Mouse (Mus musculus): ENCODE measurements around the gene Lsm4. TPM values are rescaled to one million over a fixed set of nuclear protein-coding genes. Genes with fewer than 3 reads are reported as not detected.

Gene Lsm4
- total and polyA plus RNA-seq, 3 experiments = 94.1 to 889 (median 174) TPM

DNA sequence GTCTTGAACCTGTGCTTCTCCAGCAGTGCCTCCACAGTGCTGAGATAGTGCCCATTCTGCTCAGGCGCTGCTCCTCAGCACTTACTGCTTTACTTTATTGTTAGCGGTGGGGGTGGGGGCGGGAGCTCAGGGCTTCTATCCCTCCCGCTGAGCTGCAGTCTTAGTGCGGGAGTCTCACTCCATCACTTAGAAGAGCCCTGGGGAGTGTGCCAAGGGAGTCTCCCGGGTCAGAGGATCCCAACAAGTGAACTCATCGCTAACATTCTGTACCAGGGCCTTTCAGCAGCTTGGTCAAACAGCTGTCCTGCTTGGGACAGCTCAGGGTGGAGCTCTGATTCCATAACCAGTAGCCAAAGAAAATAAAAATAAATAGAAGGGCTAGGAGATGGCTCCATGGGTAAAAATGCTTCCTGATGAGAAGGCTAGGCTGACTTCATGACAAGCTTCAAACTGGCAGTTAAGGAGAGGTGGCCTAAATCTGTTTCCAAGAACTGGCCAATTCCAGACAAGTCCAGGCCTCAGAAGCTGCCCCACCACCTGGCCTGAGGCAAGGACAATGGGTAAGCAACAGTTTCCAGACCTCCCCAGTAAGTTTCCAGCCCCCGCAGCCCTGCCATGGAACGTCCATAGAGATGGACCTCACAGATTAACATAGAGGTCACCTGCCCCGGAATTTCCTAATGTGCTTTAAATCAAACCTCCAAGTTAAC is 1.3 kb upstream of the Lsm4 start:
- TF ChIP-seq GATA2 (IDR thresholded peaks at IDR 0.05; ENCODE audit: borderline replicate concordance, low read depth, low read length) = no peak
- no peak for TF ChIP-seq POLR2AphosphoS5 (IDR thresholded peaks at IDR 0.05; ENCODE audit: insufficient replicate concordance, low read depth, low read length)
- ATAC-seq (ENCODE audit: extremely low read depth, insufficient number of reproducible peaks, low FRiP score, poor library complexity, severe bottlenecking) (no peak), DNase-seq (ENCODE audit: low spot score) (no peak)
- Histone ChIP-seq H3K9me3 (replicated peaks) (no peaks in the 10 kb centered on the region; the same call in 1 of the 2 replicates), H3K27me3 (ENCODE audit: insufficient read depth, low read length) (peaks cover 3% of the 10 kb centered on the region; the same call in 1 of the 2 replicates), H3K4me1 (ENCODE audit: insufficient read depth, low read depth, low read length) (peaks cover 56% of the 10 kb centered on the region), H3K4me3 (ENCODE audit: low read depth, low read length) (no peak overlapping the region), H3K36me3 (replicated peaks) (peaks cover 28% of the 10 kb centered on the region)

- DNase-seq (ENCODE audit: low spot score) (no peak), ATAC-seq (ENCODE audit: extremely low read depth, insufficient number of reproducible peaks, low FRiP score, poor library complexity, severe bottlenecking) (no peak)
- Histone ChIP-seq H3K9me3 (replicated peaks) (no peaks in the 10 kb centered on the region; the same call in 1 of the 2 replicates), H3K4me1 (ENCODE audit: insufficient read depth, low read depth, low read length) (peaks cover 56% of the 10 kb centered on the region), H3K27me3 (ENCODE audit: insufficient read depth, low read length) (no peaks in the 10 kb centered on the region), H3K36me3 (replicated peaks) (peaks cover 35% of the 10 kb centered on the region), H3K4me3 (ENCODE audit: low read depth, low read length) (peak overlapping the region; percentile 76)
- TF ChIP-seq CTCF (IDR thresholded peaks at IDR 0.05; ENCODE audit: low read depth, low read length) (no peak), TAL1 (conservative IDR thresholded peaks at IDR 0.05; ENCODE audit: low read depth, low read length) (no peak), GATA2 (IDR thresholded peaks at IDR 0.05; ENCODE audit: borderline replicate concordance, low read depth, low read length) (no peak), POLR2AphosphoS5 (IDR thresholded peaks at IDR 0.05; ENCODE audit: insufficient replicate concordance, low read depth, low read length) (no peak), GATA1 (IDR thresholded peaks at IDR 0.05; ENCODE audit: borderline replicate concordance, low read length) (no peak)
Measured at GRCm38 (mm10) chr8:70672325-70673078, 546 bp upstream of the Lsm4 start.

GRCm38 (mm10) chr8:70674109-70674508 is 1.1 kb downstream of the Lsm4 start:
- Histone ChIP-seq H3K4me1 (ENCODE audit: insufficient read depth, low read depth, low read length) (peaks cover 71% of the 10 kb centered on the region), H3K9me3 (replicated peaks) (no peaks in the 10 kb centered on the region), H3K4me3 (ENCODE audit: low read depth, low read length) (peak overlapping the region; percentile 76), H3K27me3 (ENCODE audit: insufficient read depth, low read length) (no peaks in the 10 kb centered on the region), H3K36me3 (replicated peaks) (peaks cover 51% of the 10 kb centered on the region)
- no peak for DNase-seq (ENCODE audit: low spot score)
- TF ChIP-seq GATA2 (IDR thresholded peaks at IDR 0.05; ENCODE audit: borderline replicate concordance, low read depth, low read length) (no peak), CTCF (IDR thresholded peaks at IDR 0.05; ENCODE audit: low read depth, low read length) (no peak), TAL1 (conservative IDR thresholded peaks at IDR 0.05; ENCODE audit: low read depth, low read length) (no peak), POLR2AphosphoS5 (IDR thresholded peaks at IDR 0.05; ENCODE audit: insufficient replicate concordance, low read depth, low read length) (no peak), GATA1 (IDR thresholded peaks at IDR 0.05; ENCODE audit: borderline replicate concordance, low read length) (no peak)
- ATAC-seq (ENCODE audit: extremely low read depth, insufficient number of reproducible peaks, low FRiP score, poor library complexity, severe bottlenecking) = no peak

DNA sequence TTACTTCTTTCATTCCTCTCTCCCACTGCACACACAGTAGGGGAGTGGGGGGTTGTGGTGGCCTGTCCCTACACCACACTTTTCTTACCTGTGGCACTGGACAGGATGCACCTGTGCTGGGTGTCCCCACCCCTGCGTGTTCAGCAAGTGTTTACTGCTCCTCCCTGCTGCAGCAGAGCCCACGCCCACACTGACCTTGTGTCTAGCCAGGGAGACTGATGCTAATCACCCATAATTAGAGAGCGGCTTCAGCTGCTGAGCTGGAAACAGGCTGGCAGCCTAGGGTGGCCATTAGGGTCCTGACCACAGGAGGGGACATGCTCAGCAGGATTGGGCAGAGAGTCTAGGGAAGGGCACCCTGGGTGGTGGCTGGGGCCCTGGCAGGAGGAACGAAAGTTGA is 1.7 kb downstream of the Lsm4 start:
- no peak for DNase-seq (ENCODE audit: low spot score)
- H3K27me3 ChIP-seq (ENCODE audit: insufficient read depth, low read length) = no peaks in the 10 kb centered on the region
- peak overlapping the region; percentile 76; the same call in 1 of the 2 replicates for H3K4me3 ChIP-seq (ENCODE audit: low read depth, low read length)
- H3K4me1 ChIP-seq (ENCODE audit: insufficient read depth, low read depth, low read length) = peaks cover 77% of the 10 kb centered on the region
- ATAC-seq (ENCODE audit: extremely low read depth, insufficient number of reproducible peaks, low FRiP score, poor library complexity, severe bottlenecking) = no peak
- TF ChIP-seq POLR2AphosphoS5 (IDR thresholded peaks at IDR 0.05; ENCODE audit: insufficient replicate concordance, low read depth, low read length) (no peak), CTCF (IDR thresholded peaks at IDR 0.05; ENCODE audit: low read depth, low read length) (no peak), GATA1 (IDR thresholded peaks at IDR 0.05; ENCODE audit: borderline replicate concordance, low read length) (no peak), GATA2 (IDR thresholded peaks at IDR 0.05; ENCODE audit: borderline replicate concordance, low read depth, low read length) (no peak), TAL1 (conservative IDR thresholded peaks at IDR 0.05; ENCODE audit: low read depth, low read length) (no peak)
- peaks cover 57% of the 10 kb centered on the region for H3K36me3 ChIP-seq (replicated peaks)
- no peaks in the 10 kb centered on the region for H3K9me3 ChIP-seq (replicated peaks)

- Histone ChIP-seq H3K36me3 (replicated peaks) (peaks cover 63% of the 10 kb centered on the region), H3K9me3 (replicated peaks) (no peaks in the 10 kb centered on the region), H3K4me3 (ENCODE audit: low read depth, low read length) (peak overlapping the region; percentile 76; the same call in 1 of the 2 replicates), H3K4me1 (ENCODE audit: insufficient read depth, low read depth, low read length) (peaks cover 82% of the 10 kb centered on the region), H3K27me3 (ENCODE audit: insufficient read depth, low read length) (no peaks in the 10 kb centered on the region)
- ATAC-seq (ENCODE audit: extremely low read depth, insufficient number of reproducible peaks, low FRiP score, poor library complexity, severe bottlenecking) = no peak
- TF ChIP-seq GATA2 (IDR thresholded peaks at IDR 0.05; ENCODE audit: borderline replicate concordance, low read depth, low read length) (no peak), TAL1 (conservative IDR thresholded peaks at IDR 0.05; ENCODE audit: low read depth, low read length) (no peak), POLR2AphosphoS5 (IDR thresholded peaks at IDR 0.05; ENCODE audit: insufficient replicate concordance, low read depth, low read length) (no peak), GATA1 (IDR thresholded peaks at IDR 0.05; ENCODE audit: borderline replicate concordance, low read length) (no peak)
- DNase-seq (ENCODE audit: low spot score) = no peak
Measured at GRCm38 (mm10) chr8:70675336-70675735, 2.3 kb downstream of the Lsm4 start.

DNA sequence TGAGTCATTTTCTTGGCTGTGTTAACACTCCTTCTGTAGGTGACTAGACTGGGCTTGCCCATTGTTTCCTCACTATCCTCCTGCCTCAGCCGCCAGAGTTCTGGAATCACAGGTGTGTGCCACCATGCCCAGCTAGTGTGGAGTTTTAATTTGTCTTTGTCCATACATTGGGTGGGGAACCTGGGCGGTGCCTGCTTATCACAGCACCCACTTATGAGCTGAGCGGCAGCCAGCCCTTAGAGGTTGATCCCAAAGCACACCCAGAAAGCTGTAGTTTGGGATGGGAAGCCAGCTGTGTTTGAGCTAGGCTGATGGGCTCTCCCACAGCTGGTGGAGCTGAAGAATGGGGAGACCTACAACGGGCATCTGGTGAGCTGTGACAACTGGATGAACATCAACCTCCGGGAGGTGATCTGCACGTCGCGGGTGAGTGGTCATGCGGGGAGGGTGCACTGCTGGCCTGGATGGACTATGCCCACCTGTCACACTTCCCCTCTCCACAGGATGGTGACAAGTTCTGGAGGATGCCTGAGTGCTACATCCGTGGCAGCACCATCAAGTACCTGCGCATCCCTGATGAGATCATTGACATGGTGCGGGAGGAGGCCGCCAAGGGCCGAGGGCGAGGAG is 4.5 kb downstream of the Lsm4 start:
- TF ChIP-seq POLR2AphosphoS5 (IDR thresholded peaks at IDR 0.05; ENCODE audit: insufficient replicate concordance, low read depth, low read length) (no peak), GATA2 (IDR thresholded peaks at IDR 0.05; ENCODE audit: borderline replicate concordance, low read depth, low read length) (no peak), CTCF (IDR thresholded peaks at IDR 0.05; ENCODE audit: low read depth, low read length) (no peak), TAL1 (conservative IDR thresholded peaks at IDR 0.05; ENCODE audit: low read depth, low read length) (no peak), GATA1 (IDR thresholded peaks at IDR 0.05; ENCODE audit: borderline replicate concordance, low read length) (no peak)
- H3K4me1 ChIP-seq (ENCODE audit: insufficient read depth, low read depth, low read length) = peaks cover 80% of the 10 kb centered on the region
- ATAC-seq (ENCODE audit: extremely low read depth, insufficient number of reproducible peaks, low FRiP score, poor library complexity, severe bottlenecking) (no peak), DNase-seq (ENCODE audit: low spot score) (no peak)
- peaks cover 71% of the 10 kb centered on the region for H3K36me3 ChIP-seq (replicated peaks)
- no peaks in the 10 kb centered on the region for H3K9me3 ChIP-seq (replicated peaks)
- peaks cover 6% of the 10 kb centered on the region; the same call in 1 of the 2 replicates for H3K27me3 ChIP-seq (ENCODE audit: insufficient read depth, low read length)
- H3K4me3 ChIP-seq (ENCODE audit: low read depth, low read length) = no peak overlapping the region; the same call in 1 of the 2 replicates
